Mouse (Mus musculus): ENCODE results near the gene Reg3d. TPM values are rescaled to one million over a fixed set of nuclear protein-coding genes. Genes with fewer than 3 reads are reported as not detected.
"Not testable (repeated sequence)": the region's sequence is repeated elsewhere in the genome, so short reads cannot be mapped to it uniquely, and the experiment has no call there.

Gene Reg3d
- total RNA-seq (2015) (not detected in 2 replicates), total RNA-seq (2017) (not detected in 2 replicates)

DNA sequence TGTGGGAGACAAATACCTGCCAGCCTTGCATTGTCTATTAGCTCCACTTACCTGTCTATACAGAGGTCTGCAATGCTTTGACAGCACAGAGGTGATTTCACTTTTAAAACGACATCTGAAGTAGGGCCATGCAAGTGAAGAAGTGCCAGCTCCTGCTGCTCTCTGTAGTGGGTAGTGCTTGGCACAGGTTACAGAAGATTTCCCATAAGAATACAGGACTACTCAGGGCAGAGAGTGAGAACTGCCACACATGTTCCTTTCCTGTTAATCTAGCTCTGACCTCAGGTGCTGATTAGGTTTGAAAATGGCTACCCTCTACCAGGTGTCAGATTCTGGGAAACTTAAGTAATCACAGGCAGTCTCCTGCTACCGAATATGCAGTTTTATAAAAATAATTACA, at the start of gene Reg3d:
TSS of gene Reg3d (minus strand) at position 101 of the 400 bp plus-strand sequence.
- ATAC-seq (ENCODE audit: poor library complexity, severe bottlenecking), result no peak

DNA sequence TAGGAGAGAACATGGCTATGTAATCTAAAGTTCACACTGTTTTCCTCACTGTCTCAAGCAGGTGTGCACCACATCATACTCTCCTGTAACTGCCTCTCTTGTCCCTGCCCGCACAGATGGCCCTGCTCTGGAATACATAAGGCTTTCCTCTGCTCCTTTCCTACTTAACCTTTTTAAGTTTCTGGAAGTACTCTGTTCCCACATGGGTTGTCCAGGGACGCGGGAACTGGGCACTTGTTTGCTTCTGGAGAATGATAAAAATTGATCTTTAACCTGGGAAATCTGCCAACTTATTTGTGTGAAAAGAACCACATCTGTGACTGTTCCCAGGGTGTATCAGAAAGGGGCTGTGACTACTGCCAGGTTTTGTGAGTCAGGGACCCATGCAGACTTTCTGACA, 46.8 kb upstream of the Reg3d start:
- ATAC-seq (ENCODE audit: poor library complexity, severe bottlenecking), result no peak

DNA sequence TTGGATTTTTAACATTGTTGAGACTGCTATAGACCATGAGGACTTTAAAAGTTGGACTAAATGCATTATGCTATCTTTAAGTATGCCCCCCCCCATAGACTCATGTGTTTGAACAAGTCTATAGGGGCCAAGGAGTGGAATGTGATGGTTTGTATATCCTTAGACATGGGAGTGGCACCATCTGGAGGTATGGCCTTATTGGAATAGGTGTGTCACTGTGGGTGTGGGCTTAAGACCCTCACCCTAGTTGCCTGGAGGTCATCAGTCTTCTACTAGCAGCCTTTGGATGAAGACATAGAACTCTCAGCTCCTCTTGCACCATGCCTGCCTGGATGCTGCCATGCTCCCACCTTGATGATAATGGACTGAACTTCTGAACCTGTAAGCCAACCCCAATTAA, 43.7 kb upstream of the Reg3d start, which contains the start of gene Reg1:
TSS of gene Reg1 (plus strand) at position 301 of the 400 bp plus-strand sequence.
- ATAC-seq (ENCODE audit: poor library complexity, severe bottlenecking), result not testable (repeated sequence)

DNA sequence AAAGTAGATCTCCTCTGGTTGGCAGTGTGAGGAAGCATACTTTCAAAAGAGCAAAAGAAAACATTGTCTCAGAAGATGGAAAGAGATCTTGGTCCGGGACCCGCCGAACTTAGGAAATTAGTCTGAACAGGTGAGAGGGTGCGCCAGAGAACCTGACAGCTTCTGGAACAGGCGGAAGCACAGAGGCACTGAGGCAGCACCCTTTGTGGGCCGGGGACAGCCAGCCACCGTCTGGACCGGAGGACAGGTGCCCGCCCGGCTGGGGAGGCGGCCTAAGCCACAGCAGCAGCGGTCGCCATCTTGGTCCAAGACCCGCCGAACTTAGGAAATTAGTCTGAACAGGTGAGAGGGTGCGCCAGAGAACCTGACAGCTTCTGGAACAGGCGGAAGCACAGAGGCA, 16.7 kb upstream of the Reg3d start, which contains the start of gene Reg2:
TSS of gene Reg2 (plus strand) at position 301 of the 400 bp plus-strand sequence.
- ATAC-seq (ENCODE audit: poor library complexity, severe bottlenecking), result not testable (repeated sequence)

DNA sequence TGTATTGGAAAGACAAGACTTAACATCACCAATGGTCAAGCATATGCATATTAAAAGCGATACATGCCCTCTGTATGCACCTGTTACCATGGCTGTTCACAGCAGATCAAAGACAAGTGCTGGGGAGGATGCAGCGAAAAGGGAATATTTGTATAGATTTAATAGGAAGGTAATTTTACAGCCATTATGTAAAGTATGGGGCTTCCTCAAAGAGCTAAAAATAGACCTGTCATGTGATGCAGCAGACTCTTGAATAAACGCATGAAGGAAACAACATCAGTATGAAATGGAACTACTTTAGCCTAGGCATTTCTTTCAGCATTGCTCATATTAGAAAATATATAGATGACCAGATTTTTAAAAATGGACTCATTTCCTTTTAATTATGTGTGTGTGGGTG, 6.9 kb upstream of the Reg3d start:
- ATAC-seq (ENCODE audit: poor library complexity, severe bottlenecking), result no peak

DNA sequence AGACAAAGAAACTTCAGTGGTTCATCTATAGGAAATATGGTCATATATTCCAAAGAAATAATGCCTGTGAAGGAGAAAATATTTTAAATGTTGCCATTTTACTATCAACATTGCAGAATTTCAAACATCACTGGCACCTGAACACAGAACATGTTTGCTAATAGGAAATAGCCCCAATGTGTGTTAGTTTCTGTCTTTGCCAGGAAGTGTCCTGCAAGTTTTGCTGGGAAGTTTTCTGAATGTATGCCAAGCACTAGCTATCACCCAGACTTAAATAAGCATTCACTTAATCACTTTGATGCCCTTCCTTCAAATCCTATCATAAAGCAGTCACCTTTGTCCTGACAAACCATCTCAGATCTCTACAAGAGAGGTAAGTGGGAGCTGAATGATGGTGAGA, 1.7 kb upstream of the Reg3d start, which contains the start of gene Reg3a:
TSS of gene Reg3a (plus strand) at position 301 of the 400 bp plus-strand sequence.
- ATAC-seq (ENCODE audit: poor library complexity, severe bottlenecking), result no peak

DNA sequence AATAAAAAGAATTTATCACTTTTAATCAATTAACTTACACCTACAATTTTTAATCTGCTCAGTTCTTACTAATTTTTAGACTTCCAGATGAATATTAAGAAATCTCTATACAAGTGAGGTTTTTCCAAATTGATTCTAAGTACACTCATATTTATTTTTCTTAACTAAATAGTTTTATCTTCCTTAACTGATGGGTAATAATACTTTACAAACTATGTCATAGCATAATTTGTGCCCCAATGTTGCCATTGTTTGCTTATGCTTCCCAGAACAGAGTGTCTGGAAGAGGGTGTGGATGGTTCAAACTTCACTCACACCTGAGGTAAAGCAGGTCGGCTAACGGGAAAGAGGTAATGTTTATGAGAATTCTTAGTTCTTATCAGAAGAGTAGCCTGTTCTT, 8.3 kb downstream of the Reg3d start, which contains the start of gene Reg3b:
TSS of gene Reg3b (plus strand) at position 301 of the 400 bp plus-strand sequence.
- no peak for ATAC-seq (ENCODE audit: poor library complexity, severe bottlenecking)

DNA sequence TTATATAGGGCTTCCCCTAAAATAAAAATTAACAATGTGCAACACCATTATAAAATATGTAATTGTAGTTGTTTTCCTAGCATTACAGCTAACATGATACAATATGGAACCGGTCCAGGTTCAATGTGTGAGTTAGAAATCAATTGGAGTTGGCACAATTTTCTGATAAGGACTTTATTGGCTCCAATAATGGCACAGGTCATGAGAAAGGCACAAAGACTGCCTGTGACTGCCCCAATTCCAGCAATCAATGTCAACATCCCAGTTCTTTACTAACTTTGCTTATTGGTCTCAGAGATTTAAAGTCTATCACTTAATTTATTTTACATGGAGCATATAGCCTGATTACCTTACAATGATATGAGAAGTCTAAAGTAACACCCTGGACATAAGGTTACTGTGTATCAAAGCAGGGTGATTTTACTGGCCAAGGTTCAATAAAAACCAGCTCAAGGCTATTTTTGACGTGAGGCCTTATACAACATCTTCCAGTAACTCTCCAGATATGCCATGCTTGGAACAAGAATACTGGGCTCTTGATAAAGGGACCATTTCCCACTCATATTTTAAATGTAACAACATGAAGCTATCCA, 16.6 kb downstream of the Reg3d start:
- ATAC-seq (ENCODE audit: poor library complexity, severe bottlenecking), result no peak

DNA sequence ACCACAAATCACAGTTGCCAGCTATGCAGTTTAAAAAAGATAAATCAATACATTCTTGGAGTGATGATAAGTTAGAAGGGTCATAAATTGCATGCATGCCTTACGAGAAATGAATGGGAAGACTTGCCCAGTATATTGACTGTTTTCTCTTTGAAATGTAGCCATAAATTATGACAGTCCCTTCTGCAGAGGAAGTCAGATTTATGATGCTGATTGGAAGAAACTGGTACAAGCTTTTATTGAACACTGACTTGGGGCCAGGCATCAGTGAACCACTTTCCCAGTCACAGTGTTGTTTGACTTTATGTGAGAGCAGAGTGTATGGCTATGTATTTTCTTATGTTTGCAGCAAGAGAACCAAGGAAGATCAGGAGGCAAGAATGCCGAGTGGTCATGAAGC, 37.0 kb downstream of the Reg3d start:
- ATAC-seq (ENCODE audit: poor library complexity, severe bottlenecking), result no peak

DNA sequence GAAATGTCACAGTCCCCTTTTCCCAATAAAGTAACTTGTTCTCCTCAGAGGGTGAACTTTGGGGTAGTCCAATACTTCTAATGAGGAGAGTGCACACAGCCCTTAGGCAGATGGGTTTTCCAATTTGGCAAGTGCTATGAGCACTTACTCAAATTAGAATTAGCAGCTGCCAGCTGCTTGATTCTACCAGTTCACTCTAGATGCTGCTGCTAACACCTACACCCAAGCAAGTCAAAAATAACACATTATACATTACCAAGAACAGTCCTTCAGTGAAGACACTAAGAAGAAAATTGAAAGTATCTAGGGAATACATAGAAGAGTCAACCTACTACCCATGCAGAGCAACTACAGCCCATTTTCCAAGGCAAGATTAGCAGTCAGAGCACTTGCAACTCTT, 38.4 kb downstream of the Reg3d start:
- ATAC-seq (ENCODE audit: poor library complexity, severe bottlenecking), result no peak

DNA sequence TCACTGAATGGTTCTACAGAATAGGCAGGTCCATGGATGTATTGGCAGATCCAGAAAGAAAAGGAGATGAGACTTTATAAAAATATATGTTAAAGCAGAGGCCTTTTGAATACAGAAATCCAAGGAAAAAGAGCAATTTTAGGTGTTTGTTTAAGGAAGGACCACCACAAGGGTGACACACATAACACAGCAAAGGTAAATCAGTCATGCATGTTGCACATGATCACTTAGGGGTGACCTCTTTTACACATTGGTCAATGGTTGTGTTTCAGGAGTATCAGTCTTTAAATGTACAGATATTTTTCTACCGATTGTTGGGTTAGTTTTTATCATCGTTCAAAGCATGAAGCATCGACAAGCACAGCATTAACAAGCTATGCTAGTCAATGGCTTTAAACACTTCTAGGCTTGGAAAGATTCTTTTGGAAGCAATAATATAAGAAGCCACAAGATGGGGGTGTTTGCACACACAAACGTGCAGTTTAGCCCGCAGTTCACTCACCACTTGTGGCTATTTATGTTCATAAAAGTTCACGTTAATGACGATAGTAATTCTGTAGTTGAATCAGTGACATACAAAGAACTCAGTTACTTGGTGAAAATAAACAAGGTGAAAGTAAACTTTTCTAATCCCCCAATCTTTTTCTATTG, 46.6 kb downstream of the Reg3d start:
- no peak for ATAC-seq (ENCODE audit: poor library complexity, severe bottlenecking)

DNA sequence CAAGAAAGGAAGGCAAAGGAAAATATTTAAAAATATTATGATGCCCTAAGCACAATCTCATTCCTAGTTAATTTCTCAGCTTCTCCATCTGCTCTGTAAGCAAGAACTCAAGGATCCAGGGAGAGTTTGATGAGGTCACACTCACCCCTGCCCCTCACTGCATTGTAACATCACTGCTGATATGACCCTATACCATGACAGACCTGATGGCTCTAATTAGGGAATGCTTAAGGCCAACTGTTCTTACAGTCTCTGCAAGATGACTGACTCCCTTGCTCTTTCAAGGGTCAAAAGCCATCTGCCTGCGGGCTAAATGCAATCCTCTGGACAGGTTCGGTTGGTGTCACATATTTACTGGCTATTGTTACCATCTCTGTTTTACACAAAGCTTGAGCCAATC, 49.5 kb downstream of the Reg3d start:
- ATAC-seq (ENCODE audit: poor library complexity, severe bottlenecking), result no peak

DNA sequence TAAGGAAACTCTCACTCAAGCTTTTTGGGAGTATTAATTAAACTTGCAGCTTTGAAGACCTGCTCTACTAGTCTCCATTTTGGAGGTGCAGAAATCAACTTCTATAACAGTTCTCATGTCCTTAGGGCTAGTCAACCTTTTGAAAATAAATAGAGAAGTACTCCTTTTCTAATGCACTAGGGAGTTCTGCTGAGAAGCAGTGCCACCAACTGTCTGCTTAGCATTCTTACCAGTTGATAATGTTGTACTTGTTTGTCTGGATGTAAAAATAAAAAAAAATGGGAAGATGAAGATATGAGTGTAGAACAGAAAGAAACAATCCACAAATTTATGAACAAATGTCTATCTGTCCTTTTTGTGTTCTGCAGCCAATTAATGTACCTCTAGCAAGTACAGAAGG, 50.9 kb downstream of the Reg3d start:
- ATAC-seq (ENCODE audit: poor library complexity, severe bottlenecking), result no peak

Other genes starting within 250 kb of the Reg3d start
- not detected in 2 replicates for gene Reg3b, start 8.2 kb downstream of the Reg3d start, total RNA-seq (2015)
- gene Reg3b, start 8.2 kb downstream of the Reg3d start, total RNA-seq (2017), result not detected in 2 replicates
- gene Reg3a, start 1.8 kb upstream of the Reg3d start, total RNA-seq (2015), result not detected in 2 replicates
- gene Reg3a, start 1.8 kb upstream of the Reg3d start, total RNA-seq (2017), result not detected in 2 replicates
- not detected in 2 replicates for gene Reg2, start 16.8 kb upstream of the Reg3d start, total RNA-seq (2015)
- not detected in 2 replicates for gene Reg2, start 16.8 kb upstream of the Reg3d start, total RNA-seq (2017)
- not detected in 2 replicates for gene Reg1, start 43.8 kb upstream of the Reg3d start, total RNA-seq (2015)
- not detected in 2 replicates for gene Reg1, start 43.8 kb upstream of the Reg3d start, total RNA-seq (2017)
- gene Reg3g, start 90.0 kb upstream of the Reg3d start, total RNA-seq (2015), result not detected in 2 replicates
- not detected in 2 replicates for gene Reg3g, start 90.0 kb upstream of the Reg3d start, total RNA-seq (2017)

Measured in megakaryocyte, adult 5-6 weeks (primary cell).